In the genomic region with DNA sequence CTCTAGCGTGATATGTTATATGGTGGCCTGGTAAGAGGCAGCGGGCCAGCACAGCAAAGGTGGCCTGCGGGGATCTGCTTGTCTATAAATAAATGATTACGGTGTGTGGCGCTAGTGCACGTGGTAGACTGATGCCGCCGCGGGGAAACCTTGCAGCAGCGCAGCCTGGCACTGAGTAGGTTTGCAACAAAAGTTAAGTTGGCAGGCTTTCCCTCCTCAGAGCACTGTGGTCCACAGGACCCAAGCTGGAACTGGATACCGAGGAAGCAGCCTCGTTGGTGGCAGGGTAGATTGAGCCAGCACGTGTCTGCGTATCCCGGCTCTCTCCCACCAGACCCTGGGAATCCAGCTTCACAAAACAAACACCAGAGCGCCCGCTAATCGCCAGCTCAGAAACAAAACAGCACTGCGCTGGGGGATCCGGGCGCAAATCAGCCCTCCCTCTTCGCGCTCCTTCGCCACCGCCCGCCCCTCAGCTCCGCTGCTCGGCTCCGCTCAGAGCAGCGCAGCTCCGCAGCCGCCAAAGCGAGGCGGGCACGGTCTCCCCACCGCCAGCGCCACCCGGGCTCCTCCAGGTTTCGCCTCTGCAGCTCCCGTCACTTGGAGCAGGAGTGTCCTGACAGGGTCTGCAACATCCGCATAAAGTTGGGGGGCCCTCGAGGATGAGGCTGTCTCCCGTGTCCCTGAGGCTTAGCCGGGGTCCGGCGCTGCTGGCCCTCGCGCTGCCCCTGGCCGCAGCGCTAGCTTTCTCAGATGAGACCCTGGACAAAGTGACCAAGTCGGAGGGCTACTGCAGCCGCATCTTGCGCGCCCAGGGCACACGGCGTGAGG, we compare ENCODE assay signal across 8 mouse cellular contexts. TPM values are rescaled to one million over a fixed set of nuclear protein-coding genes. Genes with fewer than 3 reads are reported as not detected.
A peak's percentile ranks its signal among the peaks of the same experiment; 100 is the strongest.
DNase-seq lines count a peak whose midpoint lies in the region; ATAC-seq lines count a peak whose summit lies in the region.

A gene (plus strand): TSS at position 332 of the 831 bp plus-strand sequence.

- H3K36me3 ChIP-seq in forebrain, embryonic 11.5 days (ENCODE audit: control insufficient read depth, insufficient read depth, low read length): no peaks in the 10 kb centered on the region
- no peaks in the 10 kb centered on the region for H3K36me3 ChIP-seq in heart, embryonic 12.5 days
- H3K36me3 ChIP-seq in liver, embryonic 15.5 days (replicated peaks): no peaks in the 10 kb centered on the region
- H3K36me3 ChIP-seq in neural tube, embryonic 13.5 days: no peaks in the 10 kb centered on the region

- peak within 1 kb of the TSS; percentile 59 for H3K9ac ChIP-seq in forebrain, embryonic 11.5 days (ENCODE audit: low read length)
- H3K9ac ChIP-seq in heart, embryonic 12.5 days: peak within 1 kb of the TSS; percentile 81
- H3K9ac ChIP-seq in liver, embryonic 15.5 days: no peak within 1 kb of the TSS
- peak within 1 kb of the TSS; percentile 79 for H3K9ac ChIP-seq in neural tube, embryonic 13.5 days

- peak within 1 kb of the TSS; percentile 47 for H3K4me3 ChIP-seq in forebrain, embryonic 11.5 days (ENCODE audit: low read depth, low read length)
- H3K4me3 ChIP-seq in heart, embryonic 12.5 days: peak within 1 kb of the TSS; percentile 72
- H3K4me3 ChIP-seq in liver, embryonic 15.5 days (replicated peaks): peak within 1 kb of the TSS; percentile 15; the same call in 1 of the 2 replicates
- H3K4me3 ChIP-seq in neural tube, embryonic 13.5 days: peak within 1 kb of the TSS; percentile 58

- H3K27ac ChIP-seq in forebrain, embryonic 11.5 days (ENCODE audit: low read depth, low read length): no peak within 1 kb of the TSS
- H3K27ac ChIP-seq in heart, embryonic 12.5 days (ENCODE audit: poor library complexity, severe bottlenecking): peak within 1 kb of the TSS; percentile 88
- H3K27ac ChIP-seq in liver, embryonic 15.5 days (replicated peaks): no peak within 1 kb of the TSS
- peak within 1 kb of the TSS; percentile 66; the same call in 1 of the 2 replicates for H3K27ac ChIP-seq in neural tube, embryonic 13.5 days (replicated peaks)

- peaks cover 14% of the 10 kb centered on the region; the same call in 1 of the 2 replicates for H3K4me1 ChIP-seq in forebrain, embryonic 11.5 days (replicated peaks; ENCODE audit: control insufficient read depth, insufficient read depth, low read length)
- H3K4me1 ChIP-seq in heart, embryonic 12.5 days (replicated peaks): peaks cover 40% of the 10 kb centered on the region
- no peaks in the 10 kb centered on the region for H3K4me1 ChIP-seq in liver, embryonic 15.5 days (replicated peaks)
- peaks cover 41% of the 10 kb centered on the region for H3K4me1 ChIP-seq in neural tube, embryonic 13.5 days (replicated peaks)

- under 1% methylated on average over 56 of the region's 56 CpGs for WGBS in forebrain, embryonic 11.5 days
- under 1% methylated on average over 56 of the region's 56 CpGs for WGBS in heart, embryonic 12.5 days
- under 1% methylated on average over 56 of the region's 56 CpGs for WGBS in liver, embryonic 15.5 days (ENCODE audit: insufficient replicate concordance)
- WGBS in neural tube, embryonic 13.5 days: under 1% methylated on average over 56 of the region's 56 CpGs

- no peaks in the 10 kb centered on the region; the same call in 1 of the 2 replicates for H3K9me3 ChIP-seq in forebrain, embryonic 11.5 days (ENCODE audit: control insufficient read depth, low read length)
- 0 out of 2 replicates have a peak, but pooled peaks cover 6% of the 10 kb centered on the region for H3K9me3 ChIP-seq in heart, embryonic 12.5 days (replicated peaks)
- no peaks in the 10 kb centered on the region for H3K9me3 ChIP-seq in liver, embryonic 15.5 days (replicated peaks)
- H3K9me3 ChIP-seq in neural tube, embryonic 13.5 days: peaks cover 7% of the 10 kb centered on the region; the same call in 1 of the 2 replicates

- DNase-seq in urinary bladder, adult 18-20 months (ENCODE audit: low spot score in 2 of 2): peak; percentile 9 to 35
- no peak for DNase-seq in urinary bladder, postnatal 10 days (ENCODE audit: low spot score)
- DNase-seq in forebrain, embryonic 11.5 days (ENCODE audit: low spot score): peak; percentile 85
- peak; percentile 64 to 68 for DNase-seq in layer of hippocampus, adult 18-20 months (ENCODE audit: low spot score in 2 of 2)
- DNase-seq in thymus, postnatal 36 days: peak; percentile 54 to 64

- H3K27me3 ChIP-seq in forebrain, embryonic 11.5 days (ENCODE audit: control insufficient read depth, insufficient read depth, low read length): peaks cover 29% of the 10 kb centered on the region
- no peaks in the 10 kb centered on the region for H3K27me3 ChIP-seq in heart, embryonic 12.5 days (replicated peaks)
- peaks cover 59% of the 10 kb centered on the region for H3K27me3 ChIP-seq in liver, embryonic 15.5 days
- H3K27me3 ChIP-seq in neural tube, embryonic 13.5 days: peaks cover 62% of the 10 kb centered on the region

- peak; percentile 92 for ATAC-seq in forebrain, embryonic 11.5 days (replicated peaks; ENCODE audit: low FRiP score)
- peak; percentile 82 for ATAC-seq in heart, embryonic 12.5 days (ENCODE audit: insufficient number of reproducible peaks, low FRiP score)
- no peak for ATAC-seq in liver, embryonic 15.5 days (ENCODE audit: insufficient read depth)
- peak; percentile 95 for ATAC-seq in neural tube, embryonic 13.5 days (ENCODE audit: low read depth)

- peak within 1 kb of the TSS; percentile 97 for H3K4me2 ChIP-seq in forebrain, embryonic 11.5 days (ENCODE audit: low read depth, low read length, severe bottlenecking)
- peak within 1 kb of the TSS; percentile 90 for H3K4me2 ChIP-seq in heart, embryonic 12.5 days
- peak within 1 kb of the TSS; percentile 49 for H3K4me2 ChIP-seq in liver, embryonic 15.5 days
- H3K4me2 ChIP-seq in neural tube, embryonic 13.5 days: peak within 1 kb of the TSS; percentile 96

RNA-seq across cellular contexts. Expression of the gene that starts here (rescaled TPM):
- 9.0 and 9.7 TPM in 2 replicates for polyA plus RNA-seq in forebrain, embryonic 11.5 days (2014; fragmentation: Nextera tagmentation; extraction: Ambion mirVana)
- polyA plus RNA-seq in heart, embryonic 12.5 days (2016; fragmentation: Nextera tagmentation; extraction: Ambion mirVana): 98.7 and 99.8 TPM in 2 replicates
- total RNA-seq in layer of hippocampus, adult 18-20 months (2021): 10 to 100 TPM; 63.6 to 67.6 TPM
- 0.55 and 0.96 TPM in 2 replicates for polyA plus RNA-seq in liver, embryonic 15.5 days (2015; fragmentation: Nextera tagmentation; extraction: Ambion mirVana)
- 81.6 and 93.0 TPM in 2 replicates for polyA plus RNA-seq in neural tube, embryonic 13.5 days (2015; fragmentation: Nextera tagmentation; extraction: Ambion mirVana)

Comparison
In these comparisons a context has a peak if more than half of its experiments do, and no peak if none do; other contexts are left out.
1. H3K27ac ChIP-seq: peak in heart, embryonic 12.5 days (single experiment) and neural tube, embryonic 13.5 days (single experiment); none in forebrain, embryonic 11.5 days (single experiment) and liver, embryonic 15.5 days (single experiment).
2. H3K4me3 ChIP-seq: peak in every context shown above with its lines; median percentile 72 in heart, embryonic 12.5 days; 58 in neural tube, embryonic 13.5 days; 47 in forebrain, embryonic 11.5 days; 15 in liver, embryonic 15.5 days.
3. Peak in every context shown above with its lines, with median percentiles within 50 percentile points of each other: H3K4me2 ChIP-seq.